Mouse (Mus musculus): ENCODE measurements around the gene Crabp1. TPM values are rescaled to one million over a fixed set of nuclear protein-coding genes. Genes with fewer than 3 reads are reported as not detected.

The Crabp1 gene
- polyA plus RNA-seq, 1 experiment from 2014 or later: 4.1 TPM

DNA sequence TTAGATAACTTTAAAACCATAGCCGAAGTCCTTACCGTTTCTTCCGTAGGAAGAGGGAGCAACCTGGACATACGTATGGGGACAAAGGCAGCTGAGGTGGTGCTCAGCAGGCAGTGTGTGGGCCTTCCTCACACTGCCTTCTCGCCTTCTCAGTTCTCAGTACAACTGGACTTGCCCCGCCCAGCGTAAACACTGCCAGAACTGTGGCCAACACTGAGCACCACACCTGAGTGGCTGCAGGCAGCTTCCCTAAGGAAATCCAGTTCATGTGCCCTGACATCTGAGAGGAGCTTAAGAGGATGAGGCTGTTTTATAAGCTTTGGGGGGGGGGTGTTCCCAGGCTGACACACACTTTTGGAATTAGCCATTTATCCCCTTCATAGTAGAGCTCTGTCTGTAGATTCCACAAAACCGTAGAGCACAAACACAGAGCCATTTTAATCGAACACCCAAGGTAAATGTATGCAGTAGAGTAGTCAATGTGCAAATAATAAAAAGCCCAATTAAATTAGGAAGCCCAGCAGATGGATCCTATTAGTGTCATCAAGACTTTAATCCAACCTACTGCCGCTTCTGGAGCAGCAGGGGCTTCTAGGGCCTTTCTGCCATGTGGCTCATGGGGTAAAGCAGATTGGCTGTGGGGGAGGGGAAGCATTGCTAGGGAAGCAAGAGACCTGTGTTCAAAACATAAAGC lies 52.1 kb downstream of the Crabp1 start:
- no peaks in the 10 kb centered on the region for H3K27me3 ChIP-seq (ENCODE audit: control insufficient read depth, insufficient read depth, low read length)
- no peak overlapping the region for H3K27ac ChIP-seq (replicated peaks)
- ATAC-seq (ENCODE audit: low FRiP score, low TSS enrichment): peak; percentile 65; the same call in 1 of the 2 replicates
- no peaks in the 10 kb centered on the region for H3K9me3 ChIP-seq (ENCODE audit: control insufficient read depth, low read length)
- TF ChIP-seq EP300 (optimal IDR thresholded peaks at IDR 0.05): no peak
- TF ChIP-seq CTCF (IDR thresholded peaks at IDR 0.05; ENCODE audit: low read depth): no peak
- no peaks in the 10 kb centered on the region for H3K4me1 ChIP-seq (replicated peaks; ENCODE audit: control insufficient read depth, insufficient read depth)
- H3K4me2 ChIP-seq (replicated peaks; ENCODE audit: low read depth): no peak overlapping the region
- peak; percentile 73 for DNase-seq (ENCODE audit: low spot score)
- H3K4me3 ChIP-seq (ENCODE audit: low read depth, low read length): no peak overlapping the region
- H3K9ac ChIP-seq (ENCODE audit: low read length): no peak overlapping the region
- no peaks in the 10 kb centered on the region for H3K36me3 ChIP-seq (ENCODE audit: control insufficient read depth, insufficient read depth, low read length)
- WGBS: 53% methylated on average over 10 of the region's 10 CpGs

DNA sequence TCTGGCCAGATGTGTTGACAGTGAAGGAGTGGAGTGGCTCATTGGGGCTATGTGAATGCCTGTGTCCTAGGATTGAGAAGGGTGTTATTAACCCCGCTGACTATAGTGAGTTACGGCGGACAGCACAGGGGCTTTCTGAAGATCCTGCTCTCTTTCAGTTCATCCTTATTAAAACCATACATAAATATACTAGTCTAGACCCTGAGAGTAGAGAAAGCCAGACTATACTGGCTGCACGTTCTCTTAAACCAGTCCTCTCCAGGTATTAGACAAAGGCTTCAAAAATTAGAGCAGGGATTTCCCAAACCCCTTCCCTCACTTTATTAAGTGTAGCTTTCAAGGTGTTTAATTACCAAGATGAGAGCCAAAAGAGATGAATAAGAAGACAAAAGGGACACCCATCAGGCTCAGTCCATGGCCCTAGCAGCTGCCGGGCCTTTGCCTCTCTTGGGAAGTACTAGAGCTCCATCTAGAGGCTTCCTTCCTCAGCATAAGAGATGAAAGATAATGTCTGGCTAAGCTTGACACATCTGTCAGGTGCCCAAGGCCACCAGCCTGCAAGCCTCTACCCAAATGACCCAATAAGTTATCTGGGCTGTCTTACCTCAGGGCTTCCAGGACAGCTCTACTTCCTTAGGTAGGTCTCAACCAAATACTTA lies 57.0 kb downstream of the Crabp1 start:
- peak; percentile 37 for DNase-seq (ENCODE audit: low spot score)
- peak; percentile 91 for TF ChIP-seq CTCF (IDR thresholded peaks at IDR 0.05; ENCODE audit: low read depth)
- TF ChIP-seq EP300 (optimal IDR thresholded peaks at IDR 0.05): no peak

More for the DNA sequence above, 57.0 kb downstream of the Crabp1 start:
- no peaks in the 10 kb centered on the region for H3K36me3 ChIP-seq (ENCODE audit: control insufficient read depth, insufficient read depth, low read length)
- H3K9ac ChIP-seq (ENCODE audit: low read length): no peak overlapping the region
- peak; percentile 72; the same call in 1 of the 2 replicates for ATAC-seq (ENCODE audit: low FRiP score, low TSS enrichment)
- H3K4me3 ChIP-seq (ENCODE audit: low read depth, low read length): no peak overlapping the region
- H3K4me1 ChIP-seq (replicated peaks; ENCODE audit: control insufficient read depth, insufficient read depth): no peaks in the 10 kb centered on the region
- no peaks in the 10 kb centered on the region for H3K9me3 ChIP-seq (ENCODE audit: control insufficient read depth, low read length)
- H3K27me3 ChIP-seq (ENCODE audit: control insufficient read depth, insufficient read depth, low read length): no peaks in the 10 kb centered on the region
- WGBS: 62% methylated on average over 5 of the region's 5 CpGs
- H3K27ac ChIP-seq (replicated peaks): no peak overlapping the region
- no peak overlapping the region for H3K4me2 ChIP-seq (replicated peaks; ENCODE audit: low read depth)

Other genes with a start within 250 kb of the Crabp1 start
- 0.04 TPM in 2 replicates for gene Sh2d7, start 225.8 kb upstream of the Crabp1 start, polyA plus RNA-seq (2015; fragmentation: Nextera tagmentation; extraction: Ambion mirVana)
- 6.1 and 7.5 TPM in 2 replicates for gene Cib2, start 204.5 kb upstream of the Crabp1 start, polyA plus RNA-seq (2015; fragmentation: Nextera tagmentation; extraction: Ambion mirVana)
- gene Idh3a, start 178.4 kb upstream of the Crabp1 start, polyA plus RNA-seq (2015; fragmentation: Nextera tagmentation; extraction: Ambion mirVana): 105 TPM in 2 replicates
- gene Acsbg1, start 102.9 kb upstream of the Crabp1 start, polyA plus RNA-seq (2015; fragmentation: Nextera tagmentation; extraction: Ambion mirVana): 57.7 and 68.3 TPM in 2 replicates
- 5.5 and 6.2 TPM in 2 replicates for gene Dnaja4, start 65.9 kb upstream of the Crabp1 start, polyA plus RNA-seq (2015; fragmentation: Nextera tagmentation; extraction: Ambion mirVana)
- gene Wdr61, start 30.2 kb upstream of the Crabp1 start, polyA plus RNA-seq (2015; fragmentation: Nextera tagmentation; extraction: Ambion mirVana): 129 and 132 TPM in 2 replicates
- gene Ireb2, start 99.0 kb downstream of the Crabp1 start, polyA plus RNA-seq (2015; fragmentation: Nextera tagmentation; extraction: Ambion mirVana): 9.6 and 9.7 TPM in 2 replicates
- gene Hykk, start 152.5 kb downstream of the Crabp1 start, polyA plus RNA-seq (2015; fragmentation: Nextera tagmentation; extraction: Ambion mirVana): 1.3 and 1.4 TPM in 2 replicates
- gene Psma4, start 186.0 kb downstream of the Crabp1 start, polyA plus RNA-seq (2015; fragmentation: Nextera tagmentation; extraction: Ambion mirVana): 196 and 201 TPM in 2 replicates
- gene AY074887, start 186.2 kb downstream of the Crabp1 start, polyA plus RNA-seq (2015; fragmentation: Nextera tagmentation; extraction: Ambion mirVana): 0.25 and 0.44 TPM in 2 replicates
- 1.1 and 1.3 TPM in 2 replicates for gene Chrna5, start 216.1 kb downstream of the Crabp1 start, polyA plus RNA-seq (2015; fragmentation: Nextera tagmentation; extraction: Ambion mirVana)